Mouse (Mus musculus) embryonic facial prominence, embryonic 14.5 days (tissue): ENCODE data around the gene Baiap2. TPM values are rescaled to one million over a fixed set of nuclear protein-coding genes. Genes with fewer than 3 reads are reported as not detected.
A peak's percentile ranks its signal among the peaks of the same experiment; 100 is the strongest.

Experiments used
- ATAC-seq: fragments of 200-750 bp; cut with Nextera tagmentation; 2 replicates; pipeline ENCODE4 v1.8.0; 2017; ENCODE audit warnings: low read depth, moderate number of reproducible peaks, moderate TSS enrichment
- DNase-seq: peaks from one replicate; pipeline ENCODE4 v3.0.0-alpha.2; 2015; ENCODE audit warnings: low spot score
- H3K27ac ChIP-seq: fragments of 300-500 bp; sonication (generic); replicated peaks from 2 replicates; pipeline ENCODE4 v1.5.1; 2014; ENCODE audit warnings: low read depth, mild to moderate bottlenecking, low read length, moderate library complexity
- H3K27me3 ChIP-seq: fragments of 300-500 bp; sonication (generic); replicated peaks from 2 replicates; pipeline ENCODE4 v1.6.1; 2014; ENCODE audit warnings: low read length; ENCODE audit not compliant: control insufficient read depth, insufficient read depth
- H3K36me3 ChIP-seq: fragments of 300-500 bp; sonication (generic); 2 replicates; pipeline ENCODE4 v1.6.1; 2014; ENCODE audit warnings: low read length, mixed read lengths; ENCODE audit not compliant: control insufficient read depth, insufficient read depth
- H3K4me1 ChIP-seq: fragments of 300-500 bp; sonication (generic); 2 replicates; pipeline ENCODE4 v1.6.1; 2014; ENCODE audit warnings: antibody characterized with exemption, low read length; ENCODE audit not compliant: control insufficient read depth, insufficient read depth
- H3K4me2 ChIP-seq: fragments of 300-500 bp; sonication (generic); 2 replicates; pipeline ENCODE4 v1.6.1; 2014; ENCODE audit warnings: low read depth, mild to moderate bottlenecking, low read length, moderate library complexity, mixed read lengths
- H3K4me3 ChIP-seq: fragments of 300-500 bp; sonication (generic); 2 replicates; pipeline ENCODE4 v1.5.1; 2014; ENCODE audit warnings: low read depth, mild to moderate bottlenecking, low read length
- H3K9ac ChIP-seq: fragments of 300-500 bp; sonication (generic); 2 replicates; pipeline ENCODE4 v1.6.1; 2014; ENCODE audit warnings: low read depth, mild to moderate bottlenecking, low read length, moderate library complexity, mixed read lengths
- H3K9me3 ChIP-seq: fragments of 300-500 bp; sonication (generic); 2 replicates; pipeline ENCODE4 v1.6.1; 2016; ENCODE audit warnings: low read length; ENCODE audit not compliant: control insufficient read depth
- WGBS: fragments of 180-500 bp; shearing (Covaris S2); extraction: QIAGEN DNeasy Blood & Tissue Kit; methylation state at CpG from one replicate; pipeline ENCODE4 v1.1.7; 2014; 5-methylcytosine and 5-hydroxymethylcytosine counted together
- polyA plus RNA-seq: library from polyadenylated mRNA; unstranded; fragments of >200 nt; fragmentation: Nextera tagmentation; extraction: Ambion mirVana; gene quantifications from 2 replicates; pipeline ENCODE4 v1.2.1, GENCODE M21; 2014

Baiap2 gene
- polyA plus RNA-seq, 1 experiment from 2014 or later: 26.5 TPM

DNA sequence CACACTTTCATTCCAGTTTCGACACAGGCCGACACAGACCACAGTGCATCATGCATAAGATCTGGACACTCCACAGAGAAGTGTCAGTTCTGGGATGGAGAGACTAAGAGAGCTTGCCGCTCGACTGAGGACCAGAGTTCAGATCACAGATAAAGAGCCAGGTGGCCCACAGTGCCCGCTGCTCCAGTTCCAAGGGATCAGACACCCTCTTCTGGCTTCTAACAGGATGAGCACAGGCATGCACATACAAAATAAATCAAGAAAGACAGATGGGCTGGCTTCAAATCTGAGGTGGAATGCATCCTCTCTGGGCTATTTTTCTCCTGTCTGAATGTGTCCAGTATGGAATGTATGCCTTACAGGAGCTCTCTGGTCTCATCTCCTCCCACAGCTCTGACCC lies 15.8 kb upstream of the Baiap2 start:
- H3K4me2 ChIP-seq: no peak overlapping the region
- WGBS: 71% methylated on average over 5 of the region's 5 CpGs
- H3K27ac ChIP-seq: no peak overlapping the region
- no peak overlapping the region for H3K9ac ChIP-seq
- H3K9me3 ChIP-seq: 0 out of 2 replicates have a peak, but pooled peaks cover 5% of the 10 kb centered on the region
- ATAC-seq: no peak
- H3K36me3 ChIP-seq: no peaks in the 10 kb centered on the region
- no peak for DNase-seq
- no peaks in the 10 kb centered on the region for H3K4me1 ChIP-seq
- H3K4me3 ChIP-seq: no peak overlapping the region
- H3K27me3 ChIP-seq: no peaks in the 10 kb centered on the region

DNA sequence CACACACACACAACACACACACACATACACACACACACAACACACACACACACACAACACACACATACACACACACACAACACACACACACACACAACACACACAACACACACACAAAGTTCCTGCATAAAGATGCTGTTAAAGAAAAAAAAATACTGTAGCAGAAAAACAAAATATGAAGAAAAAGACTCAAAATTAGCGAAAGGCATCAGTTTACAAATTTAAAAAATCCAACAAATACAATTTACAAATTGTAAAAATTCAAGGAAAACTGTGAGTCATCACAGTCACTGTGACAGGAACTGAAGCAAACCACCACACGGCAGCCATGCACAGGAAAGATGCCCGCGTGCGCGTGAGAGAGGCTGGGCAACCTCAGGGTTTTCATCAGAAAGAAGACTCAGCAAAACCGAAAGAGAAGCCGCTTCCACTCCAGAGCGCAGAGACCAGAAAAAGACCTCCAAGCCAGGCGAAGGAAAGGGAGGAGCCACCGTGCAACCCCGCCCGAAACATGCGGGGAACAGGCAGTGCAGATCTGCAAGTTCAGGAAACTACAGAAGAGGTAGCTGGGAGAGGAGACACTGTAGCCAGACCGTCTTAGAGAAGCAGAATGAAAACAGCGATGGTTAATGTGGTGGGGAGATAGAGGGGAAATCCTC lies 14.4 kb upstream of the Baiap2 start:
- peak overlapping the region; percentile 31; the same call in 1 of the 2 replicates for H3K4me2 ChIP-seq
- DNase-seq: no peak
- H3K9ac ChIP-seq: no peak overlapping the region
- H3K4me1 ChIP-seq: 0 out of 2 replicates have a peak, but pooled peaks cover 8% of the 10 kb centered on the region
- WGBS: 65% methylated on average over 16 of the region's 16 CpGs
- 0 out of 2 replicates have a peak, but pooled peaks cover 5% of the 10 kb centered on the region for H3K9me3 ChIP-seq
- no peak for ATAC-seq
- H3K4me3 ChIP-seq: no peak overlapping the region
- no peak overlapping the region for H3K27ac ChIP-seq
- H3K27me3 ChIP-seq: no peaks in the 10 kb centered on the region
- H3K36me3 ChIP-seq: no peaks in the 10 kb centered on the region

- no peaks in the 10 kb centered on the region for H3K27me3 ChIP-seq
- no peak for DNase-seq
- H3K4me3 ChIP-seq: no peak overlapping the region
- no peak overlapping the region; the same call in 1 of the 2 replicates for H3K27ac ChIP-seq
- H3K9me3 ChIP-seq: 0 out of 2 replicates have a peak, but pooled peaks cover 5% of the 10 kb centered on the region
- no peak overlapping the region for H3K4me2 ChIP-seq
- no peak for ATAC-seq
- H3K4me1 ChIP-seq: 0 out of 2 replicates have a peak, but pooled peaks cover 11% of the 10 kb centered on the region
- no peak overlapping the region for H3K9ac ChIP-seq
- WGBS: 80% methylated on average over 6 of the region's 6 CpGs
- no peaks in the 10 kb centered on the region for H3K36me3 ChIP-seq
Observed at GRCm38 (mm10) chr11:119929603-119930265, 12.8 kb upstream of the Baiap2 start.

- WGBS: 62% methylated on average over 10 of the region's 10 CpGs
- H3K9me3 ChIP-seq: 0 out of 2 replicates have a peak, but pooled peaks cover 5% of the 10 kb centered on the region
- H3K27me3 ChIP-seq: no peaks in the 10 kb centered on the region
- no peak overlapping the region for H3K4me3 ChIP-seq
- ATAC-seq (no peak), DNase-seq (no peak)
- H3K27ac ChIP-seq: no peak overlapping the region
- H3K4me2 ChIP-seq: no peak overlapping the region
- no peak overlapping the region for H3K9ac ChIP-seq
- peaks cover 21% of the 10 kb centered on the region for H3K4me1 ChIP-seq
- H3K36me3 ChIP-seq: no peaks in the 10 kb centered on the region
Observed at GRCm38 (mm10) chr11:119931809-119932208, 10.8 kb upstream of the Baiap2 start.

DNA sequence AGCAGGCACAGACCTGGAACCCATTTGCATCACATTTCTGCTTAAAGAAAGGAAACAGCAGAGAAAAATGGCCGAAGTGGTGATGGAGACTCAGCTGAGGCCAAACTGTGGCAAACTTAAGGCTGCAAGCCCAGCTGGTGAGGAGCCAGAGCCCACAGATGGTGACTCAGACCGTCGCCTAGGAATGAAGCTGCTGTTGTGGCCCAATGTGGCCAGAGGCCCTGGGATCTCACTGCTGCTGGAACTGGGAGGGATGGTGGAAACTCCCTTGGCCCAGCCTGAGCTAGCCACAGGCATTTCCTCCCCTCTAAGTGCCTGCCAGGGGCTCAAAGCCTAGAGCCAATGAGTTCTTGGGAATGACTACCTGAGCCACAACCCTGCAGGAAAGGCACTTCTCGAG lies 9.4 kb upstream of the Baiap2 start:
- peak overlapping the region; percentile 40; the same call in 1 of the 2 replicates for H3K27ac ChIP-seq
- no peak overlapping the region for H3K9ac ChIP-seq
- ATAC-seq (no peak; the same call in 1 of the 2 replicates), DNase-seq (peak; percentile 62)
- H3K27me3 ChIP-seq: no peaks in the 10 kb centered on the region
- no peaks in the 10 kb centered on the region for H3K36me3 ChIP-seq
- peaks cover 31% of the 10 kb centered on the region for H3K4me1 ChIP-seq
- H3K9me3 ChIP-seq: 0 out of 2 replicates have a peak, but pooled peaks cover 5% of the 10 kb centered on the region
- 21% methylated on average over 4 of the region's 4 CpGs for WGBS
- no peak overlapping the region for H3K4me3 ChIP-seq
- H3K4me2 ChIP-seq: no peak overlapping the region

DNA sequence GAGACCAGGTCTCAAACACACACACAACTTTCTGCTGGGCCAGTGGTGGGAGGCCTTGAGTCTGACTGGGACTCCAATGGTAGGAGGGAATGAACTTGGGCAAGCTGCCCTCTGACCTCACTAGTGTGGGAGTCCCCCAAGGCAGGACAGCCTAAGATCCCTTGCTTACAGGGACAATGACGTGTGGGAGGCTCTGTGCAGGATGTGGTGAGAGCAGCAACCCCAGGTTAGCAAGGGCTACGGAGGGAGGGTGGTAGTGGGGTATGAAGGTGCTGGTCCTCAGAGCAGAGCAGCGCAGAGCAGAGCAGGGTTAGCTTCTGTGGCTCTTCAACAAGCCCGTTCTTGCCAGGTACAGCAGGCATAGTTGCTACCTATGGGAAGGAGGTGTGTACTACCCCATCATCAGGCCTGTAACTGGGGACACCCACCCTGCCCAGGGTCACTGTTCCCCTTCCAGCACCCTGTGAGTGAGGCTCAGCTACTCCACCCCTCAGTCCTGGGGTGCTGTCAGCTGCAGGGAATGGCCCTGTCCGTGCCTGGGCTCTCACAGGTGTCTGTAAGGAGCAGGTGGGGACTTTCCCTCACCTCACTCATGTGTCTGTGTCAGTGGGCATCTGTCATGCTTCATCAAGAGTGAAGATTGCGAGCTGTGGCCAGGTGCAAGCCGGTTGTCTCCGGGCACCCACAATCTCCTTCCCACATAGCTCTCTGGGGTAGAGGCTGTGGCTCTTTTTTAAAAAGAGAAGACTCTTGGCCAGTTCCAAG lies 8.6 kb upstream of the Baiap2 start:
- no peak for DNase-seq
- Histone ChIP-seq H3K9ac (no peak overlapping the region), H3K4me2 (no peak overlapping the region), H3K27ac (no peak overlapping the region), H3K27me3 (no peaks in the 10 kb centered on the region), H3K9me3 (0 out of 2 replicates have a peak, but pooled peaks cover 5% of the 10 kb centered on the region), H3K4me3 (no peak overlapping the region), H3K4me1 (peaks cover 37% of the 10 kb centered on the region), H3K36me3 (no peaks in the 10 kb centered on the region)
- WGBS: 78% methylated on average over 8 of the region's 8 CpGs
- no peak for ATAC-seq

DNA sequence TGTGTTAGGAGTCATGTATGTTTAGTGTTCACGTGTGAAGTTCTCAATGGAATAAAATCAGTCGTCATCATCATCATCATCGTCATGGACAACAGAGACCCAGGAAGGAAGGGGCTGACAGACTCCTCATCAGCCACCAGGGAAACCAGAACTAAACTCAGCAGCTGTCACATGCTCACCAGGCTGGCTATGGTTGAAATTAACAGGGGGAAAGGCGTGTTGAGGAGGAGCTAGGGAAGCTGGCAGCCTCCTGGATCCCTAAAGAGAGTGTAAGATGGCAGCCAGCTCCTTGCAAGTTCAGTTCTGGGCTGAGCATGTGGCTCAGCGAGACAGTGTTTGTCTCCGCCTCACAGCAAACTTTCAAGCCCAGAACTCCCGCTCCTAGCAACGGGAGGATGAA lies 7.8 kb upstream of the Baiap2 start:
- H3K4me2 ChIP-seq: no peak overlapping the region
- ATAC-seq (no peak), DNase-seq (no peak)
- 0 out of 2 replicates have a peak, but pooled peaks cover 5% of the 10 kb centered on the region for H3K9me3 ChIP-seq
- WGBS: 74% methylated on average over 8 of the region's 8 CpGs
- H3K27ac ChIP-seq: no peak overlapping the region
- no peaks in the 10 kb centered on the region for H3K27me3 ChIP-seq
- H3K4me3 ChIP-seq: no peak overlapping the region
- H3K9ac ChIP-seq: no peak overlapping the region
- H3K36me3 ChIP-seq: no peaks in the 10 kb centered on the region
- H3K4me1 ChIP-seq: peaks cover 37% of the 10 kb centered on the region

- H3K4me2 ChIP-seq: no peak overlapping the region
- no peak for ATAC-seq
- H3K4me3 ChIP-seq: no peak overlapping the region
- peaks cover 40% of the 10 kb centered on the region for H3K4me1 ChIP-seq
- H3K27ac ChIP-seq: no peak overlapping the region
- 24% methylated on average over 6 of the region's 6 CpGs for WGBS
- no peak overlapping the region for H3K9ac ChIP-seq
- no peaks in the 10 kb centered on the region for H3K27me3 ChIP-seq
- H3K36me3 ChIP-seq: no peaks in the 10 kb centered on the region
- DNase-seq: peak; percentile 80
- 0 out of 2 replicates have a peak, but pooled peaks cover 5% of the 10 kb centered on the region for H3K9me3 ChIP-seq
Observed at GRCm38 (mm10) chr11:119935457-119935856, 7.1 kb upstream of the Baiap2 start.
